Mouse (Mus musculus): ENCODE results near the gene Cdkn2aipnl. TPM values are rescaled to one million over a fixed set of nuclear protein-coding genes. Genes with fewer than 3 reads are reported as not detected.

Gene Cdkn2aipnl
- 43.7 TPM for total RNA-seq (2023)

GRCm38 (mm10) chr11:51967443-51968401 is at the start of gene Cdkn2aipnl:
Gene Cdkn2aipnl, plus strand, starts transcription at chr11:51967661.

GRCm38 (mm10) chr11:52000290-52000962 is 33.0 kb downstream of the Cdkn2aipnl start, which contains the start of gene Ube2b:
Gene Ube2b, minus strand, starts transcription at chr11:52000762.

GRCm38 (mm10) chr11:52003772-52004528 is 36.5 kb downstream of the Cdkn2aipnl start, which contains the start of gene Cdkl3:
Gene Cdkl3, plus strand, starts transcription at chr11:52004221.

Other genes starting within 250 kb of the Cdkn2aipnl start
- gene Sec24a, start 204.0 kb upstream of the Cdkn2aipnl start, total RNA-seq (2023): 45.2 TPM
- gene Sar1b, start 204.0 kb upstream of the Cdkn2aipnl start, total RNA-seq (2023): 24.4 TPM
- gene Jade2, start 110.0 kb upstream of the Cdkn2aipnl start, total RNA-seq (2023): 67.8 TPM
- 198 TPM for gene Ube2b, start 33.1 kb downstream of the Cdkn2aipnl start, total RNA-seq (2023)
- 1.7 TPM for gene Cdkl3, start 36.6 kb downstream of the Cdkn2aipnl start, total RNA-seq (2023)
- gene Ppp2ca, start 131.0 kb downstream of the Cdkn2aipnl start, total RNA-seq (2023): 96.9 TPM
- gene Olfr1373, start 177.9 kb downstream of the Cdkn2aipnl start, total RNA-seq (2023): not detected
- gene Olfr1371, start 246.3 kb downstream of the Cdkn2aipnl start, total RNA-seq (2023): not detected